In genomic region chr15:81812287-81812686, GRCm38 (mm10) we compare ENCODE assay signal across 1 mouse cellular context.
TF ChIP-seq lines count a peak whose summit lies in the region.

No protein-coding gene starts in this region.

TF ChIP-seq in MEL, 35 proteins besides CTCF, POLR2A, EP300 and RAD21 (continued from another document):
- TF ChIP-seq POLR2AphosphoS2 (IDR thresholded peaks at IDR 0.05; ENCODE audit: low read length) (no peak), E2F4 (IDR thresholded peaks at IDR 0.05; ENCODE audit: borderline replicate concordance, low read depth, low read length) (no peak), MAX (IDR thresholded peaks at IDR 0.05; ENCODE audit: low read length) (no peak), ZKSCAN1 (IDR thresholded peaks at IDR 0.05; ENCODE audit: low read depth, low read length) (no peak), MEF2A (IDR thresholded peaks at IDR 0.05; ENCODE audit: extremely low read depth, insufficient replicate concordance, low read depth, low read length, poor library complexity, severe bottlenecking) (no peak), JUND (IDR thresholded peaks at IDR 0.05; ENCODE audit: low read depth, low read length) (no peak), CHD2 (IDR thresholded peaks at IDR 0.05; ENCODE audit: low read length) (no peak)
